Mouse (Mus musculus) brain, embryonic 14.5 days (tissue): ENCODE data around the gene Pgm3.

Source experiments
- CTCF ChIP-seq: fragments of 200-500 bp; IDR thresholded peaks from 2 replicates; pipeline ENCODE4 v1.5.1; 2012; ENCODE audit warnings: inconsistent platforms, mild to moderate bottlenecking, moderate library complexity, borderline replicate concordance; ENCODE audit not compliant: insufficient read depth, insufficient read length; ENCODE audit errors: extremely low read depth
- POLR2A ChIP-seq: fragments of 200-500 bp; IDR thresholded peaks from 2 replicates; pipeline ENCODE4 v1.6.1; 2012; ENCODE audit warnings: mild to moderate bottlenecking, inconsistent platforms, borderline replicate concordance; ENCODE audit not compliant: poor library complexity, insufficient read depth, insufficient read length, severe bottlenecking; ENCODE audit errors: extremely low read depth

DNA sequence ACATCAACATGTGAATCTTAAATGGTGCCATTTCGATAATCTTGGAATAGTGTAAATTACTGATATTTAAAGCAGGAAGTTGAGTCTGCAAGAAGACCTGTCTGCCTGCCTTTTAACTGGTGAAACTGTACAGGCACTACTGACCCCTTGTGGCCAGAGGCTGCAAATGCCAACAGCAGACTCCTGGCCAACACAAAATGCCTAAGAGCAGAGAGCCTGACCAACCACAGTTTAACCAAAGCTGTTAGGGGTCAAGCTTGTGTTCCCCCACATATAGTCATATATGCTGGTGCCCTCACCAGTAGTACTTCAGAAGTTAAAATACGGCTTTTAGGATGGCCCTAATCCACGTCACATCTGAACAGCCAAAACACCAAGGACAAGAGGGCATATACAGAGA, 12.1 kb upstream of the Pgm3 start:
- TF ChIP-seq CTCF (peak; percentile 92), POLR2A (no peak)
